Mouse (Mus musculus) midbrain, embryonic 15.5 days (tissue): ENCODE results near the gene Cdk15. TPM values are rescaled to one million over a fixed set of nuclear protein-coding genes. Genes with fewer than 3 reads are reported as not detected.
A peak's percentile ranks its signal among the peaks of the same experiment; 100 is the strongest.

Source experiments
- ATAC-seq: fragments of 200-750 bp; cut with Nextera tagmentation; replicated peaks from 2 replicates; pipeline ENCODE4 v1.8.0; 2017; ENCODE audit warnings: moderate TSS enrichment
- H3K27ac ChIP-seq: fragments of 300-500 bp; sonication (generic); 2 replicates; pipeline ENCODE4 v1.5.1; 2015; ENCODE audit warnings: mild to moderate bottlenecking, inconsistent platforms
- H3K27me3 ChIP-seq: fragments of 300-500 bp; sonication (generic); replicated peaks from 2 replicates; pipeline ENCODE4 v1.6.1; 2015; ENCODE audit warnings: inconsistent platforms
- H3K36me3 ChIP-seq: fragments of 300-500 bp; sonication (generic); replicated peaks from 2 replicates; pipeline ENCODE4 v1.6.1; 2015; ENCODE audit warnings: inconsistent platforms
- H3K4me1 ChIP-seq: fragments of 300-500 bp; sonication (generic); 2 replicates; pipeline ENCODE4 v1.6.1; 2015; ENCODE audit warnings: inconsistent platforms
- H3K4me2 ChIP-seq: fragments of 300-500 bp; sonication (generic); 2 replicates; pipeline ENCODE4 v1.6.1; 2015; ENCODE audit warnings: inconsistent platforms, mild to moderate bottlenecking, moderate library complexity
- H3K4me3 ChIP-seq: fragments of 300-500 bp; sonication (generic); 2 replicates; pipeline ENCODE4 v1.5.1; 2015; ENCODE audit warnings: mild to moderate bottlenecking, inconsistent platforms
- H3K9ac ChIP-seq: fragments of 300-500 bp; sonication (generic); 2 replicates; pipeline ENCODE4 v1.6.1; 2015; ENCODE audit warnings: mild to moderate bottlenecking, inconsistent platforms
- H3K9me3 ChIP-seq: fragments of 300-500 bp; sonication (generic); 2 replicates; pipeline ENCODE4 v1.6.1; 2016; ENCODE audit warnings: inconsistent platforms
- WGBS: fragments of 180-500 bp; shearing (Covaris S2); methylation state at CpG from one replicate; pipeline ENCODE4 v1.1.7; 2015; ENCODE audit warnings: mixed read lengths; 5-methylcytosine and 5-hydroxymethylcytosine counted together
- polyA plus RNA-seq: library from polyadenylated mRNA; unstranded; fragments of >200 nt; fragmentation: Nextera tagmentation; extraction: Ambion mirVana; gene quantifications from 2 replicates; pipeline ENCODE4 v1.2.1, GENCODE M21; 2015

The Cdk15 gene
- polyA plus RNA-seq, 1 experiment from 2014 or later: 1.8 TPM

DNA sequence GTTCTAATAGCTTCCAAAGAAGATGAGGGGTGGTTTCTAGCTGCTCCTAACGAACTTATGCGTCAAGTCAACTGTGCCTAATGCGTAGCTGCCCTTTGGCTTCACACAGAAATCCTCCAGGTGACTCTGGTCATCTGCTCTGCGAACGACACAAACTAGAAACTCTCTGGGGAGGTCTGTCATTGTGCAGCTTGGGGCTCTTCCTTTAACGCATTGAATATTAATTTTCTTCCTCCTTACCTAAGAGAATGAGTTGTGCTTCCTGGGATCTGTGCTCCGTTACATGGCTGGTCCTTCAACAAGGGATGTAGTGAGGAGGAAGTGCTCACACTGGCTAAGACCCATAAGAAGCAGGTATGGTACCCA, 112.6 kb downstream of the Cdk15 start:
- Histone ChIP-seq H3K4me1 (no peaks in the 10 kb centered on the region), H3K4me3 (no peak overlapping the region), H3K27me3 (no peaks in the 10 kb centered on the region), H3K9ac (no peak overlapping the region), H3K4me2 (no peak overlapping the region), H3K27ac (no peak overlapping the region), H3K36me3 (no peaks in the 10 kb centered on the region), H3K9me3 (no peaks in the 10 kb centered on the region)
- 61% methylated on average over 7 of the region's 7 CpGs for WGBS
- ATAC-seq: no peak

DNA sequence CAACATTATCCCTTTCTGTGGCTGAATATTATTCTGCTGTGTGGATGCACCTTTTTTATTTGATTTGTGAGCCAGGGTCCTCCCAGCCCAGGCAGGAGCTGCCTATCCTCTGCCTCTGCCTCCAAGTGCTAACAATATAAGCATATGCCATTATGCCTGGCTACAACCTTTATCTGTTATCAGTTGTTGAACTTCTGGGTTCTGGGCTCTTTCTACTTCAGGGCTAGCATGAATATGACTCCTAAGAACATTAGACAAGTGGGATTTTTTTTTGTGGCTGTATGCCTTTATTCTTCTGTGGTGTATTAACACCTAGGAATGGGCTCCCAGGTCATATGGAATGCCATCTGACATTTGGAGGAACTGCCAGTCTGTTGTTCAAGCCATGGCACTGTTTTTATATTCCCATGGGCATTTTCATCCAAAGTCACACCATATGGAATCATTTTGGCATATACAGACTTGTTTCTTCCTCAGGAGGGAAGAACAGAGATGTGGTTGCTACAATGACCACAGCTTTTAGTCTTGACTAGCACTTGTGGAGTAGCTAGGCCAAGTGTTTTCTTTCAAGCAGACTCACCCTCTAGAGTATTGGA, 113.7 kb downstream of the Cdk15 start:
- no peak overlapping the region for H3K9ac ChIP-seq
- ATAC-seq: no peak
- H3K4me1 ChIP-seq: no peaks in the 10 kb centered on the region
- H3K27me3 ChIP-seq: no peaks in the 10 kb centered on the region
- no peak overlapping the region for H3K4me2 ChIP-seq
- H3K4me3 ChIP-seq: no peak overlapping the region
- no peaks in the 10 kb centered on the region for H3K9me3 ChIP-seq
- H3K36me3 ChIP-seq: no peaks in the 10 kb centered on the region
- H3K27ac ChIP-seq: no peak overlapping the region

DNA sequence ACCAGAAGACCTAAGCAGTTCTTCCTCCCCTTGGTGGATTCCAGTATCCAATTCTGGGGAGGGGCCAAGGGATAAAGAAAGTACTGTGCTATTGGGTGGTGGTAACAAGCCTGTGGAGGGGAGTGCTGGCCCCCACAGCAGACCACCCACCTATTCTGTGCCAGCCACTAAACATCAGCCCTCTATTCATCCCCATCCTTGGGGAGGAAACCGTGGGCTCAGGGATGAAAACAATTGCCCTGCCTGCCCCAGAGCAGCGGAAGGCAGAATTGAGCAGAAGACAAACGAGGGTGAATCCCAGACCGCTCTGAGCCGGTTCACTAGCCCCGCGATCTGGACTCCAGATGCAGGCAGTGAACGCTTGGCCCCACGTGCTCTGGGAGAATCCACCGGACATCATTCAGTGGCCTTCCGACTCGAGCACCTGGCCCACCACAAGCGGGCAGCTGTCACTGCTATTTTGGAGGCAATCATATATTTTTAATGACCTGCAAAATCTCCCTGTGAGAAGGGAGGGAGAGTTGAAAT, 119.4 kb downstream of the Cdk15 start:
- H3K27ac ChIP-seq: 0 out of 2 replicates have a peak overlapping the region, but pooled peaks have one; percentile 34
- no peaks in the 10 kb centered on the region for H3K36me3 ChIP-seq
- H3K4me3 ChIP-seq: no peak overlapping the region
- H3K4me1 ChIP-seq: peaks cover 5% of the 10 kb centered on the region; the same call in 1 of the 2 replicates
- no peak overlapping the region for H3K9ac ChIP-seq
- H3K27me3 ChIP-seq: no peaks in the 10 kb centered on the region
- 3% methylated on average over 13 of the region's 13 CpGs for WGBS
- ATAC-seq: peak; percentile 76
- no peaks in the 10 kb centered on the region for H3K9me3 ChIP-seq
- H3K4me2 ChIP-seq: 0 out of 2 replicates have a peak overlapping the region, but pooled peaks have one; percentile 22

DNA sequence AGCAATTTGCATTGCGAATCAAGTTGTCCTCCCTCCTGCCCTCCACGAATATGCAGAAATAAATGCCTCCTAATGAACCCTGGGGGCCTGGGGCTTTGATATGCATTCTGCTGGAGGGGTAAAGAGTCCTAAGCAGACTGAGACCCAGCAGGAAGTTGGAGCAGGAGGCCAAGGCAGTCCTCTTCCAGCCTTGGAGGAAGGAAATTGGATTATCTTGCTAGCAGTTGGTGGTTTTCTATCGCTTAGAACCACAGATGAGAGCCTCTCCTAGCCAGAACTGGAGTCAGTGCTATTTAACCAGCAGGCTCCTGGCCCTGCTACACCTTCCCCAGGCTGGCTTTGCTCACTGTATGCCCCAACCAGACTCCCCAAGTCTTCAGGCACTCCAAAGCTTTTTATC, 119.9 kb downstream of the Cdk15 start:
- WGBS: 5% methylated on average over 3 of the region's 3 CpGs

DNA sequence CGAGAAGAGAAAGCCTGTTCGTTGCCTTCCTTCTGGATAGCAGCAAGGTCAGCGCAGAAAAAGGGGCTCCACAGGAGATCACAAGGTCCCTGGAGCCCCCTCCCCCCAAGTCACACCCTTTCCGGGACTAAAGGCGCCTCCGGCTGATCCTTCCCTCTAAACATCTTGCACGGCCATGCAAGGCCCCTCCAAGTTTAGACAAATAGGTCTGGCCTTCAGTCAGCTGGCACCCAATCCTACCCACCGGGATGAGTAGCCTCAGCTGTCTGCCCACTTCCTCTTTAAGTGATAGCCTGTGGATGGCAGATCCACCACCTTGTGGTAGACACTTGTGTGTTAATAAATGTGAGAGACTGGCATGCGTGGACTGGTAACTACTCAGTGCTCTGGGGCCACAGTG, 120.6 kb downstream of the Cdk15 start:
- no peak overlapping the region for H3K4me3 ChIP-seq
- H3K9ac ChIP-seq: no peak overlapping the region
- H3K27ac ChIP-seq: no peak overlapping the region
- WGBS: 75% methylated on average over 9 of the region's 9 CpGs
- H3K9me3 ChIP-seq: no peaks in the 10 kb centered on the region
- no peak overlapping the region for H3K4me2 ChIP-seq
- H3K27me3 ChIP-seq: no peaks in the 10 kb centered on the region
- H3K36me3 ChIP-seq: no peaks in the 10 kb centered on the region
- no peak for ATAC-seq
- peaks cover 5% of the 10 kb centered on the region; the same call in 1 of the 2 replicates for H3K4me1 ChIP-seq

More for the DNA sequence above, 119.9 kb downstream of the Cdk15 start:
- Histone ChIP-seq H3K4me2 (0 out of 2 replicates have a peak overlapping the region, but pooled peaks have one; percentile 22), H3K4me3 (no peak overlapping the region), H3K36me3 (no peaks in the 10 kb centered on the region), H3K4me1 (peaks cover 5% of the 10 kb centered on the region; the same call in 1 of the 2 replicates), H3K9ac (no peak overlapping the region), H3K27me3 (no peaks in the 10 kb centered on the region), H3K9me3 (no peaks in the 10 kb centered on the region), H3K27ac (0 out of 2 replicates have a peak overlapping the region, but pooled peaks have one; percentile 34)
- ATAC-seq: peak; percentile 76

DNA sequence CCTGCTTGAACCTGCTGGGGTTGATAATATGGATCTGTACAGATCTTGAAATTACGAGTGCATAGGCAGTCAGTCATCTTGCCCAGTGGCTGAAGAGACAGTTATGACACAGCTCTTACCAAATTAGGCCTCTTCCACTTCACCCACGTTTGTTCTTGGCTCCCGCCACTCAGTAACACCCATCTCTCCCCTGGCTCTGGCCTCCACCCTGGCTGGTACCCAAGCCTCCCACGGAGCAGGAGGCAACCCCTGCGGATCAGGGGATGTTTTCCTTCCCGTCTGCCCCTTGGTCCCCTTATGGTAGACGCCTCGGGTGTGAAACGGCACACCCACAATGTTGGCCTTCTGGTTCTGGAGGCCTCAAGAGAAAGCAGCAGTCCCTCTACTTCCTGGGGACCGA, 124.2 kb downstream of the Cdk15 start:
- Histone ChIP-seq H3K36me3 (no peaks in the 10 kb centered on the region), H3K9ac (no peak overlapping the region), H3K4me3 (no peak overlapping the region), H3K9me3 (no peaks in the 10 kb centered on the region), H3K4me1 (peaks cover 5% of the 10 kb centered on the region; the same call in 1 of the 2 replicates), H3K27ac (no peak overlapping the region), H3K27me3 (no peaks in the 10 kb centered on the region), H3K4me2 (no peak overlapping the region)
- 77% methylated on average over 10 of the region's 10 CpGs for WGBS
- no peak for ATAC-seq

DNA sequence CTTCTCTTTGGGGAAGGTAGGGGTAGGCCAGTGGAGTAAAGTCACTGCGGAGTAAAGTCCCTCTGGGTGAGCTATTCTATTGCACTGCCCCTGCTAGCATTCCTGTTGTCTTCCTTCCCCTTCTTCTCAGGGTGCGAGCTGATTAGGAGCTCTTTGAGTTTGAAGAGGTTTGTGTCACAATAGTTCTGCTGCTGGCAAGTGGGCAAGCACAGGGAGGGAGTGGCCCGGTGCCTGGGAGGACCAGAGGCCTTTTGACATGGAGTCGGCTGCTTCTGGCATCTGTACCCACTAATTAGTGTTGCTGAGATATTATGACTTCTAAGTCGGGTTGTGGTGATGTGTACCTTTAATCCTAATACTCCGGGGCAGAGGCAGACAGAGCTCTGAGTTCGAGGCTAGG, 124.8 kb downstream of the Cdk15 start:
- Histone ChIP-seq H3K36me3 (no peaks in the 10 kb centered on the region), H3K4me1 (peaks cover 2% of the 10 kb centered on the region; the same call in 1 of the 2 replicates), H3K27ac (no peak overlapping the region), H3K9me3 (no peaks in the 10 kb centered on the region), H3K27me3 (no peaks in the 10 kb centered on the region), H3K4me3 (no peak overlapping the region), H3K4me2 (no peak overlapping the region), H3K9ac (no peak overlapping the region)
- ATAC-seq: no peak
- 82% methylated on average over 7 of the region's 7 CpGs for WGBS

DNA sequence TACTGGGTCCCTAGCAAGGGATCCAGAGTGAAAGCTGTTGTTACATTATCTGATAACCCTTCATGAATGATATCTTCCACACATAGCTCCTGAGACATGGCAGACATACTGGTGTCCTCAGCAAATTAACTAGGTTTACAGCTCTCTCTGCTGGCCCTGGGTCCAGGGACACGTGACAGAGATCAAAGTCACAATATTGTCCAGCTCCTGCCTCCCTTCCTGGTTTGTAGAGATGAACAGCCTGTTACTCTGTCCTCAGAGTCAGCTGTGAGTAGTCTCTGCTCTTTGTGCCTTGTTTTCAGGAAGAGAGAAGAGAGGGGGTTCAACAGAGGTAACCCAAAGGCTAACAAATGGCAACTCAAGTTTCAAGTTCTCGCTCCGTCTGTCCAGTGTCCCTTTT, 125.8 kb downstream of the Cdk15 start:
- Histone ChIP-seq H3K4me3 (no peak overlapping the region), H3K4me1 (peaks cover under 1% of the 10 kb centered on the region; the same call in 1 of the 2 replicates), H3K27ac (no peak overlapping the region), H3K4me2 (no peak overlapping the region), H3K9ac (no peak overlapping the region), H3K27me3 (no peaks in the 10 kb centered on the region), H3K9me3 (no peaks in the 10 kb centered on the region), H3K36me3 (no peaks in the 10 kb centered on the region)
- ATAC-seq: no peak
- 97% methylated on average over 3 of the region's 3 CpGs for WGBS

DNA sequence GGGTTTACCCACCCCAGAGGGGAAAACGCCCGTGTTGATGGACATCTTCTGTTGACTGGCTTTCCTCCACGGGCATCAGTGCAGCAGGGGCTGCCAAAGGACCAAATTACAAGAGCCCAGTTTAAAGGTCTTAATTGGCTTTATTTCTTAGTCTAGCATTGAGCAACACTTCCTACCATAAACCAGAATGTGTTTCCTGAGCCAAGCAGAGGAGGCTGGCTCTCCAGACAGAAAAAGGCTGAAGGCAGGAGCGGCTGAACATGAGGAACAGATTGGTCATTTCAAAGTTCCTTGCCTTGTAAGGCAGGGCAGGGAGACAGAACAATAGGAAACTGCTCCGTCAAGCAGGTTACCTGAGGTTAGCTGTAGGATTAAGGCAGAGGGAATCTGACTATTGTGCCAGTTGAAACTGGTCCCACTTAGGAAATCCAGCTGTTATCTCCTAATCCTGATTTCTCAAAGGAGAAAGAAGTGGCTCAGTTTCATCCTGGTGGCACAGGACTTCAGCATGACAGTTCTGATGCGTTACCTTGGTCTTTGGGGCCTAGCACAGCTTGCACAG, 126.4 kb downstream of the Cdk15 start:
- WGBS: 75% methylated on average over 6 of the region's 6 CpGs
- ATAC-seq: no peak
- H3K4me3 ChIP-seq: no peak overlapping the region

DNA sequence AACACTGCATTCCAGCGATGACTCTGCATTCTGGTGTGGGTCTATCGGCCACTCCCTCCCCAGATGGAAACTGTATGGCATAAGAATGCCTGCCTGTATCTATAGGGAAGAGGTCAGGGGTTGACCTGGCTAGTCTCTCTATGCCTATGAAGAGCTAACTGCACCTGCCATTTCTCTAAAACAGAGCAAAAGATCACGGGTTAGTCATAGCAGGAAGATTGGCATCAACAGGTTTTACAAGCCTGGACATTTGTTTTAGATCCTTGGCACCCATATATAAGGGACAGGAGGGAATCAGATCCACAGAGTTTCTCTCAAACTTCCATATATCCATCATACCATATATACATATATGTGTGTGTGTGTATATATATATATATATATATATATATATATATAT, 127.7 kb downstream of the Cdk15 start:
- Histone ChIP-seq H3K9ac (no peak overlapping the region), H3K9me3 (no peaks in the 10 kb centered on the region), H3K36me3 (no peaks in the 10 kb centered on the region), H3K27me3 (no peaks in the 10 kb centered on the region), H3K4me3 (no peak overlapping the region), H3K4me1 (peaks cover 3% of the 10 kb centered on the region; the same call in 1 of the 2 replicates), H3K4me2 (no peak overlapping the region), H3K27ac (no peak overlapping the region)
- no peak for ATAC-seq
- WGBS: 90% methylated on average over 3 of the region's 3 CpGs

More for the DNA sequence above, 126.4 kb downstream of the Cdk15 start:
- no peak overlapping the region for H3K4me2 ChIP-seq
- H3K4me1 ChIP-seq: peaks cover 3% of the 10 kb centered on the region; the same call in 1 of the 2 replicates
- H3K9ac ChIP-seq: no peak overlapping the region
- H3K9me3 ChIP-seq: no peaks in the 10 kb centered on the region
- no peaks in the 10 kb centered on the region for H3K36me3 ChIP-seq
- H3K27me3 ChIP-seq: no peaks in the 10 kb centered on the region
- no peak overlapping the region for H3K27ac ChIP-seq

DNA sequence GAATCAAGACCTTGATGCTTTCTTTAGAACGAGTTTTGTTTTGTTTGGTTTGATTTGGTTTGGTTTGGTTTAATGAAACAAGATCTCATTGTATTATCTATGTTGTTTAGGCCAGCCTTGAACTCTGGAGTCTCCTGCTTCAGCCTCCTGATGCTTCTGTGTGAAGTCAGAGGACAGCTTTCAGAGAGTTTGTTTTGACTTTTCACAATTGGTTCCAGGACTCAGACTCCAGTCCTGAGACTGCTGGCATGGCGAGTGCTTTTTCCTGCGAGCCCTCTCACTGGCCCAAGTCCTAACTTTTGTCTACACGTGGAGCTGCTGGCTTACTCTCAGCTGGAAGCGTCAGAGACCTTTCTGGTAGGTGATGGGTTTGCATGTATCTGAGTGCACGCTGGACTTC, 128.9 kb downstream of the Cdk15 start:
- Histone ChIP-seq H3K4me1 (peaks cover 3% of the 10 kb centered on the region; the same call in 1 of the 2 replicates), H3K27ac (no peak overlapping the region), H3K9ac (no peak overlapping the region), H3K4me3 (no peak overlapping the region), H3K9me3 (no peaks in the 10 kb centered on the region), H3K4me2 (no peak overlapping the region), H3K36me3 (no peaks in the 10 kb centered on the region), H3K27me3 (no peaks in the 10 kb centered on the region)
- WGBS: 79% methylated on average over 6 of the region's 6 CpGs
- ATAC-seq: no peak

DNA sequence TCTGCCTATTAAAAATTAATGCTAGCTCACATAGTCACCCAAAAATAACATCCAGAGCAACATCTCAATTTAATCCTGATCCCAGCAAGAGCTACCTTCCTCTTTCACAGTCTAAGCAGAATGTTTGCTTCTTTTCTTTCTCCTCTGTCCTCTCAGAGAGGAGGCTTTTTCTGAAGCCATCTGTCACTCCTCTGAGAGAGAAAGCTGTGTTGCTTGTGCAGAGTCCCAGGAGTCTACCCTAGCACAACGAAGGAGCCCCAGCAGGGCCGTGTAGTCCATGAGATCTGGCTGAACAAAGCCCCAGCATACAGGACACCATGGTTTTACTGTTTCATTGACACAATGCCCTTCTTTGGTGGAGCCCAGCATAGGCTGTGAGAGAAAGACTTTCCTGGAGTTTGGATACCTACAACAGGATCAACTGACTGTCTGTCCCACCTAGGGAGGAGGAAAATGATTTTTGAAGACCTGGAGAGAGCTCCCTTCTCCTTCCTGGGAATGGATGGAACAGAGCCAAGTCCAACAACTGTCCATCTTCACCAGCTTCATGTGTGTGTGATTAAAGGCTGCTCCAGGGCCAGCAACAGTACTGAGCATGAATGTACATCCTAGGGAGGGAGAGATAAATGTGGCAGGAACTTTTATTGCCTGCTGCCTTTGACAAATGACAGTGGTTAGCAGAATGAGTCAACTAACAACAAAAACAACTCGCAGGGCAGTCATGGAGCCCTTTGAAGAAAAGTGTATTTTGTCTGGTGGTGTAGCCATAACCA, 131.0 kb downstream of the Cdk15 start:
- Histone ChIP-seq H3K27ac (no peak overlapping the region), H3K4me1 (peaks cover 3% of the 10 kb centered on the region; the same call in 1 of the 2 replicates), H3K36me3 (no peaks in the 10 kb centered on the region), H3K9me3 (no peaks in the 10 kb centered on the region), H3K4me3 (no peak overlapping the region), H3K9ac (no peak overlapping the region), H3K27me3 (no peaks in the 10 kb centered on the region), H3K4me2 (no peak overlapping the region)
- 37% methylated on average over 3 of the region's 3 CpGs for WGBS
- no peak for ATAC-seq
